Mouse (Mus musculus) adrenal gland, postnatal 36 days (tissue): ENCODE measurements around the gene Gm20604. TPM values are rescaled to one million over a fixed set of nuclear protein-coding genes. Genes with fewer than 3 reads are reported as not detected.

ENCODE experiments used
- DNase-seq, 2 experiments: peaks; one replicate each; pipeline ENCODE4 v3.0.0; 2021; ENCODE audit warnings: mixed read lengths in 1 of 2
- total RNA-seq, 2 experiments: library from RNA; stranded (reverse); gene quantifications; 2 replicates each; pipeline ENCODE4 v1.2.3; 2021

The Gm20604 gene
- total RNA-seq, 2 experiments from 2014 or later, result 6.6 to 8.2 TPM

GRCm38 (mm10) chr12:102743036-102743588 lies 15.4 kb downstream of the Gm20604 start:
- no peak for DNase-seq

- no peak for DNase-seq
These were observed 16.4 kb downstream of the Gm20604 start for GRCm38 (mm10) chr12:102742056-102742455.

GRCm38 (mm10) chr12:102740285-102740684 lies 18.2 kb downstream of the Gm20604 start:
- peak in 1 of 2 experiments; percentile 10 for DNase-seq

- peak in 1 of 2 experiments; percentile 4 for DNase-seq
These were observed 19.4 kb downstream of the Gm20604 start for GRCm38 (mm10) chr12:102739096-102739495.

GRCm38 (mm10) chr12:102733381-102733780 lies 25.1 kb downstream of the Gm20604 start:
- peak; percentile 61 to 77 for DNase-seq

GRCm38 (mm10) chr12:102730798-102731619 lies 27.5 kb downstream of the Gm20604 start:
- peak; percentile 56 to 64 for DNase-seq

GRCm38 (mm10) chr12:102729855-102730797 lies 28.3 kb downstream of the Gm20604 start:
- DNase-seq, result peak; percentile 53 to 66

GRCm38 (mm10) chr12:102725761-102726175 lies 32.7 kb downstream of the Gm20604 start:
- DNase-seq, result peak; percentile 74 to 83

- DNase-seq, result no peak
These were observed 33.3 kb downstream of the Gm20604 start for GRCm38 (mm10) chr12:102725146-102725545.

- DNase-seq, result no peak
These were observed 34.6 kb downstream of the Gm20604 start for GRCm38 (mm10) chr12:102723861-102724260.

GRCm38 (mm10) chr12:102722966-102723365 lies 35.5 kb downstream of the Gm20604 start:
- no peak for DNase-seq

- no peak for DNase-seq
These were observed 36.0 kb downstream of the Gm20604 start for GRCm38 (mm10) chr12:102722451-102722850.

- no peak for DNase-seq
These were observed 38.7 kb downstream of the Gm20604 start for GRCm38 (mm10) chr12:102719552-102720315.

- DNase-seq, result no peak
These were observed 43.6 kb downstream of the Gm20604 start for GRCm38 (mm10) chr12:102714654-102715395.

GRCm38 (mm10) chr12:102714116-102714515 lies 44.4 kb downstream of the Gm20604 start:
- no peak for DNase-seq

- no peak for DNase-seq
These were observed 45.2 kb downstream of the Gm20604 start for GRCm38 (mm10) chr12:102713153-102713865.

GRCm38 (mm10) chr12:102710851-102711375 lies 47.6 kb downstream of the Gm20604 start:
- no peak for DNase-seq

GRCm38 (mm10) chr12:102709896-102710295 lies 48.6 kb downstream of the Gm20604 start:
- DNase-seq, result no peak

- DNase-seq, result peak; percentile 66 to 69
These were observed 50.3 kb downstream of the Gm20604 start for GRCm38 (mm10) chr12:102708220-102708619.
